Mouse (Mus musculus): ENCODE data around the gene Prkca.

- no peak for TF ChIP-seq CTCF (IDR thresholded peaks at IDR 0.05; ENCODE audit: insufficient read depth, low read depth, low read length)
- TF ChIP-seq POLR2A (IDR thresholded peaks at IDR 0.05; ENCODE audit: insufficient read depth, low read depth, low read length) = no peak
Observed at GRCm38 (mm10) chr11:108300443-108300842, 43.3 kb downstream of the Prkca start.

Measured in olfactory bulb, adult 2 months (tissue).